Mouse (Mus musculus) MEL-GATA-1-ER (cell line): ENCODE data around the gene Anapc11.

Source experiments
- DNase-seq: peaks from one replicate; pipeline ENCODE4 v3.0.0-alpha.2; 2012; ENCODE audit warnings: low read depth; ENCODE audit errors: extremely low read depth

The Anapc11 gene

DNA sequence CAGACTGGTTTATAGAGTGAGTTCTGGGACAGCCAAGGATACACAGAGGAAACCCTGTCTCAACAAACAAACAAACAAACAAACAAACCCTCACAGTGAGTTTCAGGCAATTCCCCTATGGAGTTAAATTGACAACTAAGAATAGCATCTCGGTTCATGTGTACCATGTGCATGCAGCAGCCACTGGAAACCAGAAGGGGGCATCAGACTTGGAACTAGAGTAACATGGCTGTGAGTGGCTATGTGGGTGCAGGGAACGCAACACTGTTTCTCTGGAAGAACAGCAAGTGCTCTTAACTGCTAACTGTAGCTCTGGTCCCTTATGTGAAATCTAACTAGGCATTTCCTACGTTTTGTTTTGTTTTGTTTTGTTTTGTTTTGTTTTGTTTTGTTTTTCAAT lies 53.7 kb downstream of the Anapc11 start:
- DNase-seq = no peak

GRCm38 (mm10) chr11:120654741-120655140 lies 56.5 kb downstream of the Anapc11 start:
- DNase-seq = no peak

- no peak for DNase-seq
Observed at GRCm38 (mm10) chr11:120657301-120657700, 59.1 kb downstream of the Anapc11 start.
